Mouse (Mus musculus): ENCODE data around the gene Mid1ip1.

The Mid1ip1 gene

DNA sequence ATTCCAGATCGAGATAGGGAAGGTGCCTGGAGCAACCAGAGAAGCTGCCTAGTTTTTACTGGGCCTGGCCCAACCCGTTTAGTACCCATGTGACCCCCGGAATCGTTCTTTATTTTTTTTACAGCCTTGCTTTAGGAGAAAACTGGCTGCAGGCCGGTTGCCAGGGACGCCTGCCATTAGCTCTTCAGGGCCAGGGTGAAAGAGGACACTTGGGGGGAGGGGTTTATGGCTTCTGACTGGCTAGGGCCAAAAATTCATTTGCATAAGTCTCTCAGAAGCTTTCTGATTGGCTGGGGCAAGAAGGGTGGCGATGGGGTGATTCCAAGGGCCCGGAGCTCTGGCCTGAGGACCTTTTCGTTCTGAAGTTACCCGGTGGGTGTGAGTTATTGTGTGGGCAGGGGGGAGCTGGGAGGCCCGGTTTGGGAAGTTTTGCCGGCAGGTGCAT lies at the start of gene Mid1ip1:
Gene Mid1ip1 (plus strand): TSS at position 318 of the 445 bp plus-strand sequence.
- peak; percentile 80 to 88 for DNase-seq

DNA sequence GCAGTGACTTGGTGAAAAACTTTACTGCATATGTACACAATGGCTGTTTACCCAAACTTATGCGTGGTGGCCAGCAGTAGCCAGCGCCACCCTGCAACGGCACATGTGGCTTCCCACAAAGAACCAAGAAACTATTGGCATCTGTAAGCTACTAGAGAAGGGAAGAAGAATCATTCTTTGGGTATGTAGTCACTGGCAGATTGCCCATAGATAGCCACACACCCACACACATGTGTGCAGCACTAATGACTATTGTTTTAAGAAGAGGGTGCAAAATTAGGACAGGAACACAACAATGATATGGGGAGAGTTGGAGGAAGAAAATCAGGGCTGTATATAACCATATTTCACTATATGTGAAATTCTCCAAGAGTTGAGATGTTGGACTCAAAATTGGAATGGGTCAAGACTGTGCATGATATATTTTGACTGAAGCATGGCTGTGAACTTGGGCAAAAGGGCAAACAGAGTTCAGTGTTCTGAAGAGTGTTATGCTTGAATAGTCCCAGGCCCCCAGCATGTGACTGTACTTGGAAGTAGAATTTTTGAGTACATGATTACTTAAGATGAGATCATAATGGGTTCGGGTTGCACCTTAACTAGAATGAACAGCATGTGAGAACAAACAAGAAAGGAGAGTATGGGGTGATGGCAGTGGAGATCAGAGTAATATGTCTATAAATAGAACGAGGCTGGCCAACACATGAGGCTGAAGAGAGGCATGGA lies 20.2 kb upstream of the Mid1ip1 start:
- no peak for DNase-seq

DNA sequence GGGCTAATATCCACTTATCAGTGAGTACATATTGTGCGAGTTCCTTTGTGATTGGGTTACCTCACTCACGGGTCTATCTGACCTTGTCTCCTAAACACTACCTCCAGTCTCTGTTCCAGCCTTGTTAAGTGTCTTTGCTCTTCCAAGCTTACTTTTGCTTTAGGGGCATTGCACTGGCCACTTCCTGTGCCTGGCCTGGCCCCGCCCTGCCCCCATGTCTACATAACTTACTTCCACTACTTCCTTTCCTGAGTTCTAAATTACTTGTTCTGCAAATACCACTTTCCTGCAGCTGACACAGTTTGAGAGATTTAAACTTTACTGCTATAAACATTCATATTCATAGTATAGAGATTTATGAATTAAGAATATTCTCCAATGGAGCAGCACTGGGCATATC lies 8.1 kb upstream of the Mid1ip1 start:
- DNase-seq = no peak

DNA sequence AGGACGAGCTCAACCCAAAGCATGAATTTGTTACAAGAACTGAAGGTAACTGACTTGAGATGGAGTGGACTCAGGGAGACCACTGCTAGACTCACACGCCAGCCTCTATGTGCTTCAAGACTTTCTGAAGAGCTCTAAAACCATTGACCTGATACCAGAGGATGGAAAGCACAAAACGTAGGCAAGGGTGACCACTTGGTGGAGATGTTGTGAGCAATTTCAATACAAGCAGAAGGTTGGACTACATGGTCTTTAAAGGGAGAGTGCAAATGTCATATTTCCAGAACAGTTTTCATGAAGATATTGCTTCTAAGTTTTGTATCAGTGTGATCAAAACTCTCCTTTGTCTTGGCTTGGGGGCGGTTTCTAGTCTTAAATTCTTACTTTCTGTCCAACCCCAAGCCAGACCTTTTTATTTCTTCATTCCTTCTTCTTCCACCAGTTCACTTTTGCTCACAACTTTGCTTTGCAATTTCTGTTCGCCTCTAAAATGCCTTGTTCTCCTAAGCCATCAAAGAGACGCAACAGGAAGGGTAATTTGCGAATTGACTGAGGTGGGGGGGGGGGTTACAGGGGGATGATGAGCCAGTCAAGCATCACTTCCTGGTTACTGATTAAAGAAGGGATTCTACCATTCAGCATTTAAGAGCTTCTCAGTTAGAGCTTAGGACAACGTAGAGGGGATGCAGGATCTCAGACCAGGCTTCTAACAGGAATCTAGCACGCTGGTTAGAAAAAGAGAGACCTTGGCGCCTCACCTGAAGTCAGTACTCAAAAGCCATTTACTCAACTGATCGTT lies 775 bp upstream of the Mid1ip1 start:
- peak in 1 of 2 experiments; percentile 5 for DNase-seq

DNA sequence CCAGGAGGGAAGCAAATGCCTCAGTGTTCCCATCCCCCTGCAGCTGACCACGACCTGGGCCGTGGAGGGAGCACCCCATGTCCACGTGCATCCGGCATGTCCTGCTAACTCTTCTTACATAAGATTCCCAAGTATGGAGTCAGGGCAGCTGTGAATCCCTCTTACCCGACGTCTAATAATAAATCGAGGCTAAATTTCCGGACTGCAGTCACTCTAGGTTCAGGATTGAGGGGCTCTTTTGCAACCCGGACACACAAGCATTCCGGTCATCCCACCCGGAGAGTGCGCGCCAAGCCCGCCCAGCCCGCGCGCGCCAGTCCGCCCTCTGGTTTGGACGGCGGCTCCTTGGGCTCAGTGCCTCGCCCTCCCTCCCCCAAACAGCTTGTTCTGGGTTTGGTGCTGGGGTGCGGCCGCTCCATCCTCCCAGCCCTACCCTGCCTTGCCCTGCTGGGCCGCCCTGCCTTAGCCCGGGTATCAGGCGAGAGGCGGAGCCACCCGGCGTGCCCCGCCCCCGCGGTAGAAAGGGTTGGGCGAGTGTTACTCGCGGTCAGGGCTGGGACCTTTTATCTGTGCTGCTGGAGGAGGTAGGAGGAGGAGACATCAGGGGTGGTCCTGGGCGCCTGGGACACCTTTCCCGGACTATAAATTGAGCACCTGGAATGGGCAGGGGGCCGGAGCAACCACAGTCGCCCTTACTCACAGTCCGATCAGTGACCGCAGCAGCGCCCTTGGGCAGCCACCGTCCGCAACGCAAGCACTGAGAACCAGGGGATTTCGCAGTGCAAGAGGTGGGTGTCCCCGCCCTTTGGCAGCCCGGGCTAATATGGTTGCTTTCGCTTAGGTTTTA lies 2.3 kb downstream of the Mid1ip1 start:
- DNase-seq = peak; percentile 87 to 91

DNA sequence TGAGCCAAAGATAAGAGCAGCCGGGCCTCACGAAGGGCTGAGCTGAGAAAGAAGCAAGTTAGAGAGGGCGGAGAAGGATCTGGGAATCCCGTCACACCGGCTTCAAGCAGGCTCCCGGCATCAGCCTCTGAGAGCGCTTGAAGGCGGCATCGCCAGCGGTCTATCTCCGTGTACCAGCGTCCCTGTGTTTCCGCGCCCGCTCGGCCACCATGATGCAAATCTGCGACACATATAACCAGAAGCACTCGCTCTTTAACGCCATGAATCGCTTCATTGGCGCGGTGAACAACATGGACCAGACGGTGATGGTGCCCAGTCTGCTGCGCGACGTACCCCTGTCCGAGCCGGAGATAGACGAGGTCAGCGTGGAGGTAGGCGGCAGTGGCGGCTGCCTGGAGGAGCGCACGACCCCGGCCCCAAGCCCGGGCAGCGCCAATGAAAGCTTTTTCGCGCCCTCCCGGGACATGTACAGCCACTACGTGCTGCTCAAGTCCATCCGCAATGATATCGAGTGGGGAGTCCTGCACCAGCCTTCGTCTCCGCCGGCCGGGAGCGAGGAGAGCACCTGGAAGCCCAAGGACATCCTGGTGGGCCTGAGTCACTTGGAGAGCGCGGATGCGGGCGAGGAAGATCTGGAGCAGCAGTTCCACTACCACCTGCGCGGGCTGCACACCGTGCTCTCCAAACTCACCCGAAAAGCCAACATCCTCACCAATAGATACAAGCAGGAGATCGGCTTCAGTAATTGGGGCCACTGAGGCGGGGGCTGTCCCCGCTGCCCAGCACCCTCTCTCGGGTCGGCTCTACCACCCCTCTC lies 3.4 kb downstream of the Mid1ip1 start:
- peak; percentile 53 to 60 for DNase-seq

DNA sequence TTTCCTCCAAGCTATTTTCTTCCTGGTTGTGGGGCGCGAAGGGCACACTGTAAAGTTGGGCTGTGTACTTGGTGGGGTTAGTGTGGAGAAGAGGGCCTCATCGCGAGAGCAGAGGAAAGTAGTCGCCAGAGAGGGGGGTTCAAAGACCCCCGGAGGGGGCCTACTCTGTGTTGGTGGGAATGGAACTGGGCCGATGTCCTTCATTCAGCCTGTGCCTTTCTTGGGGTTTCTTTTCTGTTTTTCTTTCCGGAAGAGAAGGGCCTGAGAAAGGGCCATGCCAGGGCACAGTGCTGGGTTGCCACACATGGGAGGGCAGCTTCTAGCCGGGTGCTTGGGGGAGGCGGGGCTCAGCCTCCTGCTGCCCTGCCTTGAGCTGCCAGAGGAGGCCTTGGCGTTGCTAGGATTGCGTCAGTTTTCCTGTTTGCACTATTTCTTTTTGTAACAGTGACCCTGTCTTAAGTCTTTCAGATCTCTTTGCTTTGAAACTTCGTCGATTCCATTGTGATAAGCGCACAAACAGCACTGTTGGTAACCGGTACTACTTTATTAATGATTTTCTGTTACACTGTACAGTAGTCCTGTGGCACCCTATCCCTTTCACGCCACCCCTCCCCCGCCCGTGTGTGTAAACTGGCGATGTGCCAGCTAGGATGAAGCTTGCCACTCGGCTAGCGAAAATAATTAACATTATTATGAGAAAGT lies 4.2 kb downstream of the Mid1ip1 start:
- DNase-seq = peak; percentile 57 to 70

DNA sequence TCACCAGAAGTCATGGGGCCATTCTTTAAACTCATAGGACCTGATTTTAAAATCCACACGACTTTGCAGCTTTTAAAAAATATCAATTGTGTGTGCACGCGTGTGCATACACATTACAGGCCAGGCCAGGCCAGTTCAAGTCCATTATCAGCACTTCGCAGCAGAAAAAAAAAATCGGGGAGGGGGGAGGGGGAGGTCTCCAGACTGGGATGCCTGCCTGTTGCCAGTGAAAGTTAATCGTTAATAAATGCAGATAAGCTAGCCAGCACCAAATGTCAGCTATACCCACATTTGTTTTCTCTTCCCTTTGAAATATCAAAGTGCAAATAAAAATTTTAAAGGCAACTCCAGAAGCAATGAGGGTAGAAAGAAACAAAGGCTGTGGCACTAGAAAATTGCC lies 5.6 kb downstream of the Mid1ip1 start:
- DNase-seq = no peak

DNA sequence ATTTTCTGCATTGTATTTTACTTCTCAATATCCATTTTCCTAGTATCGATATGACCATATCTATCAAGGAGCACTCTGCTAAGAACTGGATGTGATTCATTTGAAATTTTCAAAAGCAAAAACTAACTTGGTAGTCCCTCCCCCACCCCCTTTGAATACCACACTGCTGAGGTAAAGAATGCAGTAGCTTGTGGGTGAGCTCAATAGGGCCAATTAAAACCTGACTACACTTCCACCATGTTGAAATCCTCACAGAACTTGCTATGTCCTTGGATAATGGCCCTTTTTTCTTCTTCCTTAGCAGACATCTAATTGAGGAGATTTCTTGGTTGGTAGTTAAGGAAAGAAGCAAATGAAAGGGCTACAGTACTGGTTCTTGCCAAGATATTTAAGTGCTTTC lies 9.8 kb downstream of the Mid1ip1 start:
- DNase-seq = no peak

DNA sequence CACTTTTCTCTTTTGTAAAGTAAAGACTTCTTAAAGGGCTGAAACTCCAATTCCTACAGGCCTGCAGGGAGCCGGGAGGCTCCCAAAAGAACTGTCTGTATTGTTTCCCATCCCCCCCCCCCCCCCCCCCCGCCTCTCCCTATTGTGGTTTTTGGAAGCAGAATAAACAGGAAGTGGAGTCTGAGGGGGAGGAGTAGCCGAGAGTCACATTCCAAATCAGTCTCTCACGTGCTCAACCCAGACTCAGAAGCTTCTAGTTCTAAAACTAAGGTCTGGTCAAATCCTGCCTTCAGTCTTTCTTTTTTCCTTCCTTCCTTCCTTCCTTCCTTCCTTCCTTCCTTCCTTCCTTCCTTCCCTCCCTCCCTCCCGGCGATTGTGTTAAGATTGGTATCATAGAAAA lies 14.7 kb downstream of the Mid1ip1 start:
- DNase-seq = no peak

DNA sequence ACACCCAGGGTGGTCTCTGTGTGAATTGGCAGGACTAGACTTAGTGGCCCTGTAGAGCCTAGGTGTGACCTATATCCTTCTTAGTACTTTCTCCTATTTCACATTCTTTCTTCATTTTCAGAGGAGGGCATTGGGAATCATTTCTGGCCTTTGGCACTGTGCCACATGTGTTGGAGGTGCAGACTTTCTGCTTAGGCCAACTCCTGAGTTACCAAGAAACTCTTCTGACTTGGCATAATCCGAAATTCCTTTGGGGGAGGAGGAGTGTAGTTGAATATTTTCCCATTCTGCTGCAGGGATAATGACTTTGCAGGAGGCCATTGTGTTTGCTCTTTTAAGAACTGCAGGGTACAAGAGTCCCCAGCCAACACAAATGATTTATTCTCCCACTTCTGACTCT lies 19.6 kb downstream of the Mid1ip1 start:
- peak; percentile 7 to 8 for DNase-seq

DNA sequence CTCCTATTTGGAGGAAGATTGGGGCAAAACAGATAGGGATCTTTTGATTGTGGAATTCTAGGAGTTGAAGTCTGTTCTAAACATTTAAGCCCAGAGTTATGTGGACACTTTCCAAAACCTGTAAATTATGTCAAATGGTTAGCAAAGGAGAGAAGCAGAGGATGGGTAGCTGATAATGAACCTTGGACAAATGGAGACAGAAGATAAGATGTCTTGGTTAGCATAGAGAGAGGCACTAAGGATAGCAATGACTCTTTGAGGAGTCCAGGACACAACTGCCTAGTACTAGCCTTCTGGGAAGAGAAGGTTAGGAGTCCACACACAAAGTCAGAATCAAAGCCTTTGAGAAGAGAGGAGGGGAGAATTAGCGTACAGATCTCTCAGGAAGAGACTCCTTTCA lies 20.1 kb downstream of the Mid1ip1 start:
- DNase-seq = no peak

DNA sequence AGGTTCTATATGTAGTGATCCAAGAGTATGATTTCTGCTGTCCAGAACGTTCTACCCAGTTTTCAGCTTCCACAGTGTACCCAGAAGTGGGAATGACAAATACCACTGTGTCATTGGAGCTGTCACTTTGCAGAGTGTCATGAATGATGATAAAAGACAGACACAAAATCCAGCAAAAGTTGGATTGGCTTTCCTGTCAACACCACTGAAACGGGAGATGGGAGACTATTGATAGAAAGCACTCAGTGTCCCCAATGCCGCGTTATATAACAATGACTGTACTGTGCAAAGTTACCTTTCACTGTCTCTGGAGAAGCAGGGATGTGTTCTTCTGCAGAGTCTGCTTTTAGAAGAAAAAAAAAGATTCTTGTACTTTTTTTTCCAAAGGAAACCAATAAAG lies 44.1 kb downstream of the Mid1ip1 start:
- DNase-seq = no peak

DNA sequence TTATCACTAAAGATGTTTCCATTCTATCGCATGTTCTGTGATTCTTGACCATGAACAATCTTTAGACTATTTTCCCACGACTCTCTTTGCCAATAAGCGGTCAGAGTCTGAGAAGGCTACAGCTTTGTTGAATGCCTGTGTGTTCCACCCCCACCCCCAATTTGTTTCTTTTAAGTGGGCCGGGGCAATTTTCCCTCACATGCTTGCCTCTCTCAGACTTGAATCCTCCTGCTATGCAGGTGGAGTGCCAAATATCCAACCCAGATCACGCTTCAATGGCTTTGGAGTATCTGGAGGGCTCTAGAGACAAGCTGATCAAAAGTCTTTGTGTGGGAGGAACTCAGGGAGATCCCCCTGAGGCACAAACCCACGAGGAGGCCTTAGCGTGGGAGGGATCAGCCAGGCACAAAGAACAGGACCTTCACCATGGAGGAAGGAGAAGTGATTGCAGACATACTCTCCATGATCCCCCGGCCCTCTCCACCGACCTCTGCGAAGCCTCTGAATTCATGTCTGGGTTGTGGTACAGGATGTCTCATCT lies 48.7 kb downstream of the Mid1ip1 start:
- DNase-seq = no peak
